Mouse (Mus musculus) gastrocnemius, adult 8-10 months (tissue): Measurements from ENCODE around the gene Ralb. TPM values are rescaled to one million over a fixed set of nuclear protein-coding genes. Genes with fewer than 3 reads are reported as not detected.

Experiments
- DNase-seq, 2 experiments: peaks; one replicate each; pipeline ENCODE4 v3.0.0; 2022; ENCODE audit warnings: low spot score in 2 of 2
- total RNA-seq, 4 experiments: library from RNA; stranded (reverse); gene quantifications; 2 replicates each; pipeline ENCODE4 v1.2.4; 2022

Gene Ralb
- total RNA-seq, 4 experiments from 2014 or later, result 6.2 to 9.9 (median 7.0) TPM

- no peak for DNase-seq
Measured at GRCm38 (mm10) chr1:119494024-119494711, 10.4 kb downstream of the Ralb start.

- DNase-seq, result no peak
Measured at GRCm38 (mm10) chr1:119492505-119492904, 12.1 kb downstream of the Ralb start.

- peak; percentile 58 to 74 for DNase-seq
Measured at GRCm38 (mm10) chr1:119492097-119492496, 12.5 kb downstream of the Ralb start.

GRCm38 (mm10) chr1:119490765-119491164, 13.8 kb downstream of the Ralb start:
- no peak for DNase-seq

GRCm38 (mm10) chr1:119487917-119488590, 16.5 kb downstream of the Ralb start:
- DNase-seq, result no peak

- DNase-seq, result no peak
Measured at GRCm38 (mm10) chr1:119485825-119486224, 18.8 kb downstream of the Ralb start.

GRCm38 (mm10) chr1:119484457-119484856, 20.1 kb downstream of the Ralb start:
- DNase-seq, result no peak

- DNase-seq, result no peak
Measured at GRCm38 (mm10) chr1:119482891-119483290, 21.7 kb downstream of the Ralb start.

- DNase-seq, result no peak
Measured at GRCm38 (mm10) chr1:119481205-119481932, 23.2 kb downstream of the Ralb start.

GRCm38 (mm10) chr1:119480678-119481077, 23.9 kb downstream of the Ralb start:
- DNase-seq, result no peak

- DNase-seq, result no peak
Measured at GRCm38 (mm10) chr1:119479641-119480040, 25.0 kb downstream of the Ralb start.

GRCm38 (mm10) chr1:119476905-119477353, 27.7 kb downstream of the Ralb start:
- no peak for DNase-seq

GRCm38 (mm10) chr1:119474671-119475070, 29.9 kb downstream of the Ralb start:
- no peak for DNase-seq

GRCm38 (mm10) chr1:119472648-119473047, 31.9 kb downstream of the Ralb start:
- DNase-seq, result no peak

- DNase-seq, result no peak
Measured at GRCm38 (mm10) chr1:119471793-119472396, 32.7 kb downstream of the Ralb start.

GRCm38 (mm10) chr1:119463386-119463785, 41.2 kb downstream of the Ralb start:
- DNase-seq, result peak in 1 of 2 experiments; percentile 24

GRCm38 (mm10) chr1:119460062-119460461, 44.5 kb downstream of the Ralb start:
- no peak for DNase-seq

GRCm38 (mm10) chr1:119457993-119458605, 46.5 kb downstream of the Ralb start:
- DNase-seq, result peak; percentile 12 to 30

GRCm38 (mm10) chr1:119457528-119457855, 47.1 kb downstream of the Ralb start:
- DNase-seq, result no peak

- no peak for DNase-seq
Measured at GRCm38 (mm10) chr1:119456671-119457527, 47.7 kb downstream of the Ralb start.
